Mouse (Mus musculus): ENCODE results near the gene Cic.

Gene Cic

DNA sequence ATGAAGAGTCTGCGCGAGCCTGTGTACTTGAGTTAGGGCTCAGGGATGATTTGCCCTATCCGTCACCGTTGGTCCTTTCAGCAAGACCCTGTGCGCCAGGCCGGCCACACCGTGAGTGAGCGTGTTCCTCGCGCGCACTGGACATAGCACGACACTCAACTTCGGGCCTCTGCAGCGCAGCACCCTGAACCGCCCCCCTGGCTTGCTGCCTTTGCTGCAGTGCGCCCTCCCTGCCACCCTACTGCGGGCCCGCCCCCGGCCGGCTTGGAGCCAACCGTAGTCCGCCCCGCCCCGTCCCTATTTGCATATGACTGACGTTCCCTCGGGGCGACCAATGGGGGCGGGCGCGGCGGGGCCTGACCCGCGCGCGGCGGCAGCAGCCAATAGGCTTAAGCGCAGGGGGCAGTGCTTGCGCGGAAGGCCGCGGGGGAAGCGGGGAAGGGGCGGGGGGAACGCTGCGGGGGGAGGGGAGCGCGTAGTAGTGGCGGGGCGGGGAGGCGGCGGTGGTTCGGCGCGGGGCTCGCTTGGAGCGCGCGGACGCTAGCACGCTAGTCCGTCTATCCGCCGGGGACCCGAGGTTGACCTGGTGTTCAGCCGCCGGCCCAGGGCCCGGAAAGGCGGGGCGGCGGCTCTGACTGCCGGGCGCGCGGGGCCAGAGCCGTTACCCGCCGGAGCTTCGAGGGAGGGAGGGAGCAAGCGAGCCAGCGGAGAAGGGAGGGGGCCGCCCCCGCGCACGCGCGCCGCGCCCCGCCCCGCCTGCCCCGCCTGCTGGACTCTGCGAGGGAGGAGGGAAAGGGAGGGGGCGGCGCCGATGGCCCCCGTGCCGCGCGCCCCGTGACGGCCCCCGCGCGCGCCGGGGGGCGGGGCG lies 14.5 kb downstream of the Cic start:
- in situ Hi-C loops (cut with MboI): no loop called here

DNA sequence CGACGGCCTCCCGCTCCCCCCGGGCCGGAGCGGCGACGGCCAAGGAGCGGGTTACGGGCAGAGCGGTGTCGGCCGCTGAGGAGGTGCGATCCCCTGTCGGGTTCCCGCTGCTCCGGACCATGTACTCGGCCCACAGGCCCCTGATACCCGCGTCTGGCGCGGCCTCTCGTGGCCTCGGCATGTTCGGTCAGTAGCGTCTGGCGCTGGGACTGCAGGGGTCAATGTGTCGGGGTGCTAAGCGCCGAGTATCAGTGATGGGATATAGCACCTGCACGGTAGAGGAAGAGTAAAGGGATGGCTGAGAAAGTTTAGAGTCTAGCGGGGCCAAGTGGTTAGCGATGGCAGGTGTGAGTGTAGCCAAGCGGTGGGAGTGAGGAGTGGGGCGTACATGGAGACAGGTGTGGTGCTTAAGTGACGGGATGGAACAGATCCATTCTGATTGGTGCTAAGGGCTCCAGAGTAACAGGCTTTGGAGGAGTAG lies 15.3 kb downstream of the Cic start:
- in situ Hi-C loops (cut with MboI): no loop called here

DNA sequence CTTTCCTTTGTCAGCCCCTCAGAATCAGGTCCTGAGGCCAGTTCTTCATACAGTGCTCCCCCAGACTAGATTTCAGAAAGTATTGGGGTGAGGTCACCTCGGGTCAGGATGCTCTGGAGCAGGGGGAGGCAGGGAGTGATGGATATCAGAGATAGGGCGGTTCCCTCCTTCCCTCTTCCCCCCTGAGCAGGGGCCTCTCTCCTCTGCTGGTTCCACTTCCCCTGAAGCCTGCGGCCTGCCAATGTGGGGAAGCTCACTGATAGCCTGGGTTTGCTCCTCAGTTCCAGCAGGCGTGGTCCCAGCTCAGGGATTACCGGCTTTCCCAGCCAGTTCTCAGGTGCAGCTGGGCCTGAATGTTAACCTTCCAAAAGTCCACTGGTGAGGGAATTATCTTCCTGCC lies 16.1 kb downstream of the Cic start:
- in situ Hi-C loops (cut with MboI): no loop called here

DNA sequence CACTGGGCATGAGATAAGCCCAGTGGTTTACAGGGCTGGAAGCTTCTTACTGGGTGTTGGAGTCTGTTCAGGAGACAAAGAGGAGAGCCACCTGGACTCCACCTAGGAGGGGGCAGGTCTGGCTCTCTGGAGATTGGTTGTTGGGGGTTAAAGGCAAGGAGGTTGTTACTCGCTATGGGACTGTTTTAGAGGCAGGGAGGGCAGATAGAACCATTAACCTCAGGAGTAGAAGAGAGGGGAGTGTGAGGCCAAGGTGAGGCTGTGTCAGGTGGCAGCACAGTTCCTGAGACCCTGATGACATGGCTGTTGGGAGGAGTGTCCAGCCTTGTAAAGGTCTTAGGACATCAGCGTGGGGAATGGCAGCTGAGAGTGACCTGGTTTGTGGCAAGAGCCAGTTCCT lies 16.7 kb downstream of the Cic start:
- in situ Hi-C loops (cut with MboI): no loop called here

DNA sequence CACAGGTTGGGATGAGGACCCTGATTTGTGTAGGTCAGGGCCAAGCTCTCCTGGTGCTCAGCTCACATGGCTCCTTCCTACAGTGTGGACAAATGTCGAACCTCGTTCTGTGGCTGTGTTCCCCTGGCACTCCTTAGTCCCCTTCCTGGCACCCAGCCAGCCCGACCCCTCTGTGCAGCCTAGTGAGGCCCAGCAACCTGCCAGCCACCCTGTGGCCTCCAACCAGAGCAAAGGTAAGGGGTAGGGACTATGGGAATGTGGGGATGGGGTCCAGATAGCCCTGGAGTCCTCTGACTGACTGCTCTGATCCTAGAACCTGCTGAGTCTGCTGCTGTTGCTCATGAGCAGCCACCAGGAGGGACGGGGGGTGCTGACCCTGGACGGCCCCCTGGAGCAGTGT lies 17.3 kb downstream of the Cic start:
- in situ Hi-C loops (cut with MboI): no loop called here

DNA sequence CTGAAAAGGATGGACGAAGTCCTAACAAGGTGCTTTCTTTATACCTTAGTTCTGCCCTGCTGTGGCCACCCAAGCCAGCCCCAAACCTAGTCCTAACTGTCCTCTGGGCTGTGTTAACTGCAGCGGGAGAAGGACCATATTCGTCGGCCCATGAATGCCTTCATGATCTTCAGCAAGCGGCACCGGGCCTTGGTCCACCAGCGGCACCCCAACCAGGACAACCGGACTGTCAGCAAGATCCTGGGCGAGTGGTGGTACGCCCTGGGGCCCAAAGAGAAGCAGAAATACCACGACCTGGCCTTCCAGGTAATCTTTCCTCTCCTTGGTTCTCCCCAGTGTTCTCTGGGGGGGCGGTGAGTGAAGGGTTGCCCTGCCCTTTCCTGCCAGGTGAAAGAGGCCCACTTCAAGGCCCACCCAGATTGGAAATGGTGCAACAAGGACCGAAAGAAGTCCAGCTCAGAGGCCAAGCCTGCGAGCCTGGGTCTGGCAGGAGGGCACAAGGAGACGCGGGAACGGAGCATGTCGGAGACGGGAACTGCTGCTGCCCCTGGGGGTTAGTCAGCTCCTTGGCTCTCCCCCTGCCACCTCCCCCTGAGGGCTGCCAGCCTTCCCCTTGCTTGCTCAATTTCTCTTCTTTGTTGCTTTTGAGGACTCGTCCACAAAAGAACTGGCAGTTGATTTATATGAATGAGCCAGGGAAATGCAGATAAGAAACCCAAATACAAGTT lies 18.2 kb downstream of the Cic start:
- in situ Hi-C loops (cut with MboI): no loop called here

DNA sequence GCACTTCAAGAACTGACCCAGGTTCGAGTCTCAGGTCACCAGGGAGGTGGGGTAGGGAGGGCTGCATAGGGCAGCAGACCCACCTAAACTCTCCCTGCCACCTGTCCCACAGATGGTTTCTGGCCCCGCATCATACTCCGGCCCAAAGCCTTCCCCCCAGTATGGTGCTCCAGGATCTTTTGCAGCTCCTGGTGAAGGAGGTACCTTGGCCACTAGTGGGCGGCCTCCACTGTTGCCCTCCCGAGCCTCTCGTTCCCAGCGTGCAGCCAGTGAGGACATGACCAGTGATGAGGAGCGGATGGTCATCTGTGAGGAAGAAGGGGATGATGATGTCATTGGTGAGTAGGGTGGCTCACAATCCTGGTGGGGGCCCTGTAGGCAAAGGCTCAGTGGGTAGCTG lies 19.5 kb downstream of the Cic start:
- in situ Hi-C loops (cut with MboI): no loop called here

DNA sequence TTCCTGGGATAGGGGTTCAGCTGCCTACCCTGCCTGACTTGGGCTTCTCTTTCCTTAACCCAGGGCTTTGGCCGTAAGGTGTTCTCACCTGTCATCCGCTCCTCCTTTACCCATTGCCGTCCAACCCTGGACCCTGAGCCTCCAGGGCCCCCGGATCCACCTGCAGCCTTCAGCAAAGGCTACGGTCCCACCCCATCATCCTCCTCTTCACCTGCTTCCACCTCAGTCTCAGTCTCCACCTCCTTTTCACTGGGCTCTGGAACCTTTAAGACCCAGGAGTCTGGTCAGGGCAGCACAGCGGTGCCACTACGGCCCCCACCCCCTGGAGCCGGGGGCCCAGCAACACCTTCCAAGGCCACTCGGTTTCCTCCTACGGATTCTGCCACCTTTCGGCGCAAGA lies 20.5 kb downstream of the Cic start:
- in situ Hi-C loops (cut with MboI): no loop called here

DNA sequence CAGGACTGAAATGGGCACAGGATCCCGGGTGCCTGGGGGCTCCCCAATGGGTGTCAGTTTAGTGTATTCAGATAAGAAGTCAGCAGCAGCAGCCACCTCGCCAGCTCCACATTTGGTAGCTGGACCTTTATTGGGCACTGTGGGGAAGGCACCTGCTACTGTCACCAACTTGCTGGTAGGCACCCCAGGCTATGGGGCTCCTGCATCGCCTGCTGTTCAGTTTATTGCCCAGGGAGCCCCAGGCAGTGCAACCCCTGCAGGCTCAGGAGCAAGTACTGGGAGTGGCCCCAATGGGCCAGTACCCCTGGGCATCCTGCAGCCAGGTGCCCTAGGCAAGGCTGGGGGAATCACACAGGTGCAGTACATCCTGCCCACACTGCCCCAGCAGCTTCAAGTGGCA lies 21.2 kb downstream of the Cic start:
- in situ Hi-C loops (cut with MboI): no loop called here

DNA sequence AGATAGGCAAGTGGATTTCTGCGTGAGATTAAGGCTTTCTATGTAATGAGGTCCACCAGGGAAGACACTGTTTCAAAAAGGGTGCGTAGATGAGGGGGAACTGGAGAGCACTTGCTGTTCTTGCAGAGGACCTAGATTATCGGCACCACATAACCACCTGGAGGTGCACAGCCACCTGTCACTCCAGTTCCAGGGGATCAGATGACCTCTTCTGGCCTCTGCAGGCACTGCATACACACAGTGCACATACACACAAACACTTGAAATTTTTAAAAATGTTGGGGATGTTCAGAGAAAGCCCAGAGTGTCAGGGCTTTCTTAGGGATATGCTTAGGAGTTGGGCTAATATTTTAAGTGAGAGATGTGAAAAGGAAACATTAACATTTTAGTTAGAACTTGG lies 22.4 kb downstream of the Cic start:
- in situ Hi-C loops (cut with MboI): no loop called here

DNA sequence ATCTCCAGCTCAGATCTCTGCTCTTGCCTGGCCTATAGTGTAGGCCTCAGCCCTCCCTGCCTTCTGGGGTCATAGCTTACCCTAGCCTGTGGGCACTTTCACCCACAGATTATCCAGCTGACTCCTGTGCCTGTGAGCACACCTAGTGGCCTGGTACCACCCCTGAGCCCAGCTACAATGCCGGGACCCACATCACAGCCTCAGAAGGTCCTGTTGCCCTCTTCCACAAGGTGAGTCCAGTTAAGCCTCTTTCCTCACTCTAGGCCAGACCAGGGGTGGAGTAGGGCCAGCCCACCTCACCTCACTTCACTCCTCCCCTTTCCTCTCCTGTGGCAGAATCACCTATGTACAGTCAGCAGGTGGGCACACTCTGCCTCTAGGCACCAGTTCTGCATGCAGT lies 23.0 kb downstream of the Cic start:
- in situ Hi-C loops (cut with MboI): no loop called here

DNA sequence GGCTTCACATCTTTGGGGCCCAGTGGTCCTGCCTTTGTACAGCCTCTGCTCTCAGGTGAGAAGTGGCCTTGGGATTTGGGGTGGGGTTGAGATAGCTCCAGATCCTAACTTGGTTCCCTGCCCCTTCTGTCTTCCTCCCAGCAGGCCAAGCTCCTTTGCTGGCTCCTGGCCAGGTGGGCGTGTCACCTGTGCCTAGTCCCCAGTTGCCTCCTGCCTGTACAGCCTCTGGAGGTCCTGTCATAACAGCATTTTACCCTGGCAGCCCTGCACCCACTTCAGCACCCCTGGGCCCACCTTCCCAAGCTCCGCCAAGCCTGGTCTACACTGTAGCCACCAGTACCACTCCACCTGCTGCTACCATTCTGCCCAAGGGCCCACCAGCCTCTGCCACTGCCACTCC lies 23.4 kb downstream of the Cic start:
- in situ Hi-C loops (cut with MboI): no loop called here

DNA sequence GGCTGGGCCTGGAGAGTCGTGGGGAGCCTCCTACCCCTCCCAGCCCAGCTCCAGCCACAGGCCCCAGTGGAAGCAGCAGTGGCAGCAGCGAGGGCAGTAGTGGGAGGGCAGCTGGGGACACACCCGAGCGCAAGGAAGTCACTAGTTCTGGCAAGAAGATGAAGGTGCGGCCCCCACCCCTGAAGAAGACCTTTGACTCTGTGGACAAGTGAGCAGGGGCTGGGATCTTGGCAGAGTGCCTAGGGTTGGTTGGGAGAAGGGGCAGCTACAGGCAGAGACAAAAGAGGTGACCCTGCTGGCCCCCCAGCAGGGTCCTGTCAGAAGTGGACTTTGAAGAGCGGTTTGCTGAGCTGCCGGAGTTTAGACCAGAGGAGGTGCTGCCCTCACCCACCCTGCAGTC lies 24.6 kb downstream of the Cic start:
- in situ Hi-C loops (cut with MboI): no loop called here

DNA sequence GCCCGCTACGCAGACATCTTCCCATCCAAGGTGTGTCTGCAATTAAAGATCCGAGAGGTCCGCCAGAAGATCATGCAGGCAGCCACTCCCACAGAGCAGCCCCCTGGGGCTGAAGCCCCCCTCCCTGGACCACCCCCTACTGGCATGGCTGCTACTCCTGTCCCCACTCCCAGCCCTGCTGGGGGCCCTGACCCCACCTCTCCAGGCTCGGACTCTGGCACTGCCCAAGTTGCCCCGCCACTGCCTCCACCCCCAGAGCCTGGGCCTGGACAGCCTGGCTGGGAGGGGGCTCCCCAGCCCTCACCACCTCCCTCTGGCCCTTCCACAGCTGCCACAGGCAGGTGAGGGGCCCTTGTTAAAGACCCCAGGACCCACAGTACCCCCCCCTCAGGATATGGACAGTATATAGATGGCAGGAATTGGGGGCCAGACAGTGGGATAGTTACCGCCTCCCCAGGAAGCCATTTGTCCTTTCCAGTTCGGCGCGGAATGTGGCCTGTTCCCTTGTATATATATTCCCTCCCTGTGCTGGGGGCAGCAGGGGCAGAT lies 25.8 kb downstream of the Cic start:
- in situ Hi-C loops (cut with MboI): no loop called here

DNA sequence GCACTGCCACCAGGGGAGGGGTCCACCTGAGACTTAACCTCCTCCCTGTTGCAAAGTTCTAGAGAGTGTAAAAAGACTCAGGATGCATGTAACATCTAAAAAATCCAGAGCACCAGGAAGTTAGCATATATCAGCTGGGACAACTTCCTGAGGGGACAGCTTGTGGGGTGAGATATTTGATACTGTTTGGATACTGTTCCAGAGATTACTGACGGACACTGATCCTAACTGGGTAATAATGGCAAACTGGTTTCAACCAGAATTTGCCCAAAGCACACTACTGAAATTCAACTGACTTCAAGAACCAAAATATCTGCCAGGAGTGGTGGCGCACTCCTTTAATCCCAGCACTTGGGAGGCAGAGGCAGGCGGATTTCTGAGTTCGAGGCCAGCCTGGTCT lies 27.0 kb downstream of the Cic start:
- in situ Hi-C loops (cut with MboI): no loop called here

DNA sequence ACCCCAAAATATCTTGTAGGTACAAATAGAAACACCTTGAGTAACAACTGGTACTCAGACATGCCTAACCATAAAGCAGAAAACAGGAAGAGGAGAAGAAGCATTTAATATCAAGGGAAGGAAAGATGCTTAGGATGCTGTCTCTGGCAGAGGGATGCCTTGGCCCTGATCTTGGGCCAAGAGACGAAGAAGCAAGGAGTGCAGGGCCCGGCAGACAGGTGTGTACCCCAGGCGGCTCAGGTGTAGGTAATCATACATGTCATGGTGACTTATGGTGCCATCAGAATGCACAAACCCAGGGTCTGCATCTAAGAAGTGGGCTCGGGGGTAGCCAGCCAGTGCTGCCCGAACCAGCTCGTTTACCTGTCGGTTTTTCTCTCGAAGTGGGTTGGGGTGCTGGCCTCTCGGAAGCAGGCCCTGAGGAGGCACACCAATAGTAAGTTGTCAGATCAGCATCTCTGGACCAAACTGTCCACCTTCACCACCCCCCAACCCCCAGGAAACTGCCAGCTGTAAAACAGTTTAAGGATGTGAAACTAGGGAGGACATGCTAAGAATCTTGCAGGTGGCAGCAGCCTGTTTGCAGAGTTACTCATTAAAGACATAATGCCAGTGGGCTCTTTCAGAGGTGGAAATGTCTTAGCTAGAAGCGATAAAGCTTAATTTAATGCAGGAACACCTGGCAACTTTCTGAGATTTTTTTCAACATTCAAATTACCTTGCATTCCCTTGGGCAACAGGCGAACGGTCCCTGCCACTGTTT lies 27.6 kb downstream of the Cic start:
- in situ Hi-C loops (cut with MboI): no loop called here

DNA sequence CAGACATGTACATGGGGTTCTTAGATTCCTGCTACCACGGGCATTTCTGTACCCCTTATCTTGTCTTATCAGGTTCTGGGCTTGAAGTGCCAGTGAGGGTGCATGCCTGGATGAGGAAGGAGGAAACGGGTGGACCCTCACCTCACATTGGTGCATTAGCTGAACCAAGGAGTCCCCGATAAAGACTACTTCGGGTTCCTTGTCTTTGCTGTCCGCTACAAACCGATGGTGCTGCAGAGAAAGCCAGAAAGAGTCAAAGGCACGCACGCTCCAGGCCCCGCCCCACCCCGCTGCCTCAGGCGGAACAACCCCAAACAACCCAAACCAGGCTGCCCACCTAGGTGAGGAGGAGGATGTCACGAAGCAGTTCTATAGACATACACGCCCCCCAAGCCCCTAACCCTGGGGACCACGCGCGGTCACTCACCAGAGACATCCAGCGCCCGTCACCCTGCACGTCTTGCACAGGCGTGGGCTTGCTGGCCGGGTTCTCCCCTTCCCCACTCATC lies 29.5 kb downstream of the Cic start:
- in situ Hi-C loops (cut with MboI): no loop called here

DNA sequence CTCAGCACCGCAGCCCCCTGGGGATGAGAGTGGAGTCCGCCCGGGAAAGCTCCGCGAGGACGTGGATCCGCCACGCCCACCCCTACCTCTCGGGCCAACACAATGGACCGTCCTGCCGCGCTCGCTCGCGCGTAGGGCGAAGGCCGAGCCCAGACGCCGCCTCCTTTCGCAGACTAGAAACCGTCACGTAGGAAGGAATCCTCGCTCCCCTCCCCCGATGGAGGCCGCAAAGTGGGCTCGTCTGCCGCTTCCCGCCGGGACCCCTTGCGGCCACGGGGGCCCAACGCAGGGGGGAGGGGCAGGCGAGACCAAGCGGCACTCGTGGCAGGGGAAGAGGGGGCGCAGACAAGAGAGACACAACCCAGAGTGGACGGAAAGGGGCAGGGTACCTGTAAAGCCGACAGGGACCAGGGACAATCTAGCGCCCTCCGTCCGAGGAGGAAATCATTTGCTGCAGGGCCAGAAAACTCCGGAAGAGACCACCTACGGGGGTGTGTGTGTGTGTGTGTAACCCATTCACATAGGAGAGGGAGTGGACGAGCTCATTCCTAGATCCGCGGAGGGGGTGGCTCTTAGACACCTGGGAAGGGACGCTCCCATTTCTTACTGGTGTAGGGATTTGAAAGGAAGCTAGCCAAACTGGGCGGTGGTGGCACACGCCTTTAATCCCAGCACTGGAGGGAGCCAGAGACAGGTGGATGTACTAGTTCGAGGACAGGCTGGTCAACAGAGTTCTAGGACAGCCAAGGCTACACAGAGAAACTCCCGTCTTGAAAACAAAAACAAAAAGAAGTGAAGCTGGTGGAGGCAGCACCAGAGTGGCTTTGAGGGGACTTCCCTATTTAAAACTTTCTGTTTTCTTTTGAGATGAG lies 30.2 kb downstream of the Cic start, which contains the start of gene Pafah1b3:
TSS of gene Pafah1b3 (minus strand) at position 533 of the 872 bp plus-strand sequence.
- in situ Hi-C loops (cut with MboI): no loop called here

DNA sequence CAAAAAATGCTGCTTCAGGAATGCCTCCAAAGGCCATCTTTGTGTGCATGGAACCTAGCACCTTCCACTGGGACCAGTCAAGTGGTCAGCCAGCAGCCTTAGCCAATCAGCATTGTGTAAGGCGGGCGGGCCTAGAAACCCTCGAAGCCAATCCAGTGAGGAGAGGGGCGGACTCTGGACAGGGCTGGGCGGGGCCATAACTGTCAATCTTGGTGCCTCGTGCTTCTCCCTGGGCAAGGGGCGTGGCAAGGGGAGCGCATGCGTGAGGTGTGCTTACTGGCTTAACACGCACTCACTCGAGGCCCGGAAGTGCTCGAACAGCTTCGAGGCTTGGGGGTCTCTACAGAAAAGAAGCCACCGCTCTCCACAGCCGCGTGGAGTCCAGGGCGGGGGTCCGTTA lies 33.6 kb downstream of the Cic start, which contains the start of gene Prr19:
TSS of gene Prr19 (plus strand) at position 349 of the 400 bp plus-strand sequence.
- in situ Hi-C loops (cut with MboI): no loop called here

DNA sequence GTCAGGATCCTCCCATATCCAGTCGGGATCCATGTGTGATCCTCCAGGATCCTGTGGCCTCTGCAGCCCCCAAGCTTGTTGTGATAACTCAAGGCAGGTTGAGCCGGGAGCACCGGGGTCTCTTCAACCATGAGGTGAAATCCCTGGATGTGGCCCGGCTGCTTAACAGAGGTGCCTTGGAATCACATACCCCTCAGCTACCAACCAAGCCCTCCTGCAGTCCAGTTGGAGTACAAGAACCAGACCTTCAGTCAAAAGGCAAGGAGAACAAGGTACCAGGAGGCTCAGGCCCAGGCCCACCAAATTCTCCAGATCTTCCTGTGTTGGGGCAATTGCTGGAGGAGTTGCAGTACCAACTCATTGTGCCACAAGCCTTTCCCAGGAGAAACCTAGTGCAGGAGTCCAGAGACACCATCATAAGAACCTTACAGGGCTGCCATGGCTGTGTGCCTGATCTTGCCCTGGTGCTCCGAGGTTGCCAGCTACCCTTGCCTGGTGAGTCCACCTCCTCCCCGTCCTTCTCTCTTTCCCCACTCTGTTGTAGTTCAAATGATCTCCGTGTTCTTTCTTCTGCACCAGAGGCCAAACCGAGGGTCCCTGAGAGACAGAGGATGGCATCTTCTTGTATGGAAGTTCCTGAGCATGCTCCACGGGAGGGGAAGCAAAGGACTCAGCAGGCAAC lies 35.6 kb downstream of the Cic start:
- in situ Hi-C loops (cut with MboI): no loop called here

Data from mature B cell (primary cell).